Mouse (Mus musculus) intestine, postnatal 0 days (tissue): ENCODE results near the gene Htra2. TPM values are rescaled to one million over a fixed set of nuclear protein-coding genes. Genes with fewer than 3 reads are reported as not detected.
A peak's percentile ranks its signal among the peaks of the same experiment; 100 is the strongest.

Source experiments
- ATAC-seq: fragments of 200-750 bp; cut with Nextera tagmentation; 2 replicates; pipeline ENCODE4 v1.8.0; 2017; ENCODE audit warnings: mild to moderate bottlenecking, moderate TSS enrichment, moderate library complexity
- H3K27ac ChIP-seq: fragments of 300-500 bp; sonication (generic); 2 replicates; pipeline ENCODE4 v1.5.1; 2014; ENCODE audit warnings: mild to moderate bottlenecking, low read depth, low read length, moderate library complexity
- H3K27me3 ChIP-seq: fragments of 300-500 bp; sonication (generic); replicated peaks from 2 replicates; pipeline ENCODE4 v1.6.1; 2014; ENCODE audit warnings: low read length, mixed read lengths; ENCODE audit not compliant: control insufficient read depth, insufficient read depth
- H3K36me3 ChIP-seq: fragments of 300-500 bp; sonication (generic); 2 replicates; pipeline ENCODE4 v1.6.1; 2014; ENCODE audit warnings: mild to moderate bottlenecking, moderate library complexity; ENCODE audit not compliant: control insufficient read depth, insufficient read depth
- H3K4me1 ChIP-seq: fragments of 300-500 bp; sonication (generic); replicated peaks from 2 replicates; pipeline ENCODE4 v1.6.1; 2014; ENCODE audit warnings: antibody characterized with exemption, low read length, mixed read lengths; ENCODE audit not compliant: control insufficient read depth, insufficient read depth
- H3K4me2 ChIP-seq: fragments of 300-500 bp; sonication (generic); replicated peaks from 2 replicates; pipeline ENCODE4 v1.6.1; 2014; ENCODE audit warnings: low read depth, mild to moderate bottlenecking, moderate library complexity
- H3K4me3 ChIP-seq: fragments of 300-500 bp; sonication (generic); 2 replicates; pipeline ENCODE4 v1.5.1; 2014; ENCODE audit warnings: low read depth, low read length
- H3K9ac ChIP-seq: fragments of 300-500 bp; sonication (generic); 2 replicates; pipeline ENCODE4 v1.6.1; 2014; ENCODE audit warnings: mild to moderate bottlenecking, low read depth, low read length
- H3K9me3 ChIP-seq: fragments of 300-500 bp; sonication (generic); 2 replicates; pipeline ENCODE4 v1.6.1; 2016; ENCODE audit warnings: mixed run types; ENCODE audit not compliant: control insufficient read depth
- CTCF ChIP-seq: sonication (generic); IDR thresholded peaks from 2 replicates; pipeline ENCODE4 v1.5.1; 2016; ENCODE audit warnings: low read depth, mild to moderate bottlenecking, control low read depth, antibody characterized with exemption, moderate library complexity
- WGBS: fragments of 180-500 bp; shearing (Covaris S2); extraction: QIAGEN DNeasy Blood & Tissue Kit; methylation state at CpG from one replicate; pipeline ENCODE4 v1.1.7; 2014; 5-methylcytosine and 5-hydroxymethylcytosine counted together
- polyA plus RNA-seq: library from polyadenylated mRNA; unstranded; fragments of >200 nt; fragmentation: Nextera tagmentation; extraction: Ambion mirVana; gene quantifications from 2 replicates; pipeline ENCODE4 v1.2.1, GENCODE M21; 2015

Gene Htra2
- polyA plus RNA-seq, 1 experiment from 2014 or later: 24.0 TPM

DNA sequence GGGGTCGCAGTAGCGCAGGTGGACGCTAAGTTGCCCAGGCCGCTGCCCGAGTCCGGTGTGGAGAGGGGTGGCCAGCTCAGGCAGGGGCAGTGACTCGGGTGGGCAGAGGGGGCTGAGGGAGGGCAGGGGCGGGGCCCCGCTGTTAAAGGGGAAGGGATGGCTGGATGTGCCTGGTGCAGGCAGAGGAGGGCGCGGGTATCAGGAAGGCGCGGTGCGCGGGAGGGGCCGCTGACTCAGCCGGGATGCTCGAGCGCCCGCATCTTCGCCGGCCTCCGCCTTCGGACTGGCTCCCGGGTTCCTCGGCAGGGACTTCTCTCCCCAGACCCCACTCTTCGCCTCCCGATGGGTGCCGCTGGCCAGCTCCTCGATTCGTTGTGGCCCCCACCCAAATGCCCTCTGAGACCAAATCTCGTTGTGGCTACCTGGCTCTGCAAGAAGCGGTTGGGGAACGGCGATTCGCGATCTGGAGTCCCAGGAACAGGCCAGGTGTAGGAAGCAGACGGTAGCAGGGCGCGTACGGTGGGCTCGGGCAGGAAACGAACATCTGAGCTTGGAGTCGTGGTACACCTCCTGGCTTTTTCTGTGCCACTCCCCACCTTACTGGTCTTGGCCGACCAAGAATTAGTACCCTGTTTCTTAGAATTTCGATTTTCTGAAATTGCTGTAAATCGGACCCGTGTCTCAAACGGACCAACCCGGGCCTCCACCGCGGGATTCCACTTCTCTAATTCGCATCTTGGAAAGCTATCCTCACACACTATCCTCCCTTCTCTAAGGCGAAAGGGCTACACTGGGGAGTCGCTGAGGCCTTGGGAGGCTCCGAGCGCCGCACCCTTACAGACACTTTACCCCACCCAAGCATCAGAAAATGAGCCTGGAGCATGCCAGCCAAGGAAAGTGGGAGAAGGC, 15.5 kb upstream of the Htra2 start:
- no peak overlapping the region for H3K27ac ChIP-seq
- peak; percentile 7; the same call in 1 of the 2 replicates for ATAC-seq
- TF ChIP-seq CTCF: no peak
- H3K27me3 ChIP-seq: peaks cover 91% of the 10 kb centered on the region
- H3K4me3 ChIP-seq: peak overlapping the region; percentile 39
- H3K9ac ChIP-seq: no peak overlapping the region
- no peaks in the 10 kb centered on the region; the same call in 1 of the 2 replicates for H3K4me1 ChIP-seq
- H3K9me3 ChIP-seq: no peaks in the 10 kb centered on the region
- WGBS: under 1% methylated on average over 57 of the region's 58 CpGs
- H3K36me3 ChIP-seq: no peaks in the 10 kb centered on the region; the same call in 1 of the 2 replicates
- H3K4me2 ChIP-seq: peak overlapping the region; percentile 63

DNA sequence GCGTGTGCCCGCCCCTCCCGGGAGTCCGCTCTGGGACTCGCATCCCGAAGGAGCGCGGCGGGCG, 15.0 kb upstream of the Htra2 start, which contains the start of gene Tlx2:
Gene Tlx2, minus strand, starts transcription at position 47 of the 64 bp plus-strand sequence.
- Histone ChIP-seq H3K9ac (no peak within 1 kb of the TSS), H3K27me3 (peaks cover 91% of the 10 kb centered on the region), H3K4me2 (peak within 1 kb of the TSS; percentile 63), H3K36me3 (no peaks in the 10 kb centered on the region; the same call in 1 of the 2 replicates), H3K4me3 (peak within 1 kb of the TSS; percentile 39), H3K4me1 (no peaks in the 10 kb centered on the region; the same call in 1 of the 2 replicates), H3K27ac (no peak within 1 kb of the TSS), H3K9me3 (no peaks in the 10 kb centered on the region)
- 1% methylated on average over 10 of the region's 10 CpGs for WGBS
- no peak for TF ChIP-seq CTCF
- ATAC-seq: no peak

DNA sequence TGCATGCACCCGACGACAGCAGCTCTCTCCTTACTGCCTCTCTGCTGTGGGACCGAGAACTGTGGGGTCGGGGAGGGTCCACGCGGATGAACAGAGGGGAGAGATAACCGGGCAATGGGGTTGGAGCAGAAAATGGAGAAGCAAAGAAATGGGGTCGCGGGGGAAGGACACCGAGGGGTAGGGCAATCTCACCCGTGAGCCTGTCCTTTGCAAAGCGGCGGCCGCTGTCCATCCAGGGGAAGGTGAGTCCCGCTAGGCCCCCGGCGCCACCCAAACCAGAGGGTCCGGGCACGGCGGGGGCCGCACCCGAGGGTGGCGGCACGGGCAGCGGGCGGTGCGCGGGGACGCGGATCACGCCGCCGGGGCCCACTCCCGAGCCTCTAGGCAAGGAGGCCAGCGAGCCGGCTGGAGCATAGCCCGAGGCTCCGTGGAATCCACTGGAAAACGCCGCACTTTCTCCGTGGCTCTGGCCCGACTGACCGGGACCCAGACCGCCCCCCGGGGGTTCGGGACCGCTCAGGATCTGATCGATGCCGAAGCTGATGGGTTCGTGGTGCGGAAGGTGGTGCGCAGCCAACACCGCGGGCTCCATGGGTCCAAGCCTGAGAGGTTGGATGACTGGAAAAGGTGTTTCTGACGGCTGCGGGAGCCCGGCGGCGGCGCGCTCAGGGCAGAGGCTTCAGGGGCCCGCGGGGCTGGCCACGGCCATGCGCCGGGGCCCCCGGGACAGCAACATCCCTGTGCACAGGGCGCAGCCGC, 14.6 kb upstream of the Htra2 start:
- Histone ChIP-seq H3K36me3 (no peaks in the 10 kb centered on the region; the same call in 1 of the 2 replicates), H3K27ac (no peak overlapping the region), H3K27me3 (peaks cover 91% of the 10 kb centered on the region), H3K9me3 (no peaks in the 10 kb centered on the region), H3K4me3 (peak overlapping the region; percentile 39), H3K4me2 (peak overlapping the region; percentile 63), H3K9ac (no peak overlapping the region), H3K4me1 (no peaks in the 10 kb centered on the region; the same call in 1 of the 2 replicates)
- no peak for ATAC-seq
- TF ChIP-seq CTCF: no peak
- WGBS: under 1% methylated on average over 55 of the region's 69 CpGs

DNA sequence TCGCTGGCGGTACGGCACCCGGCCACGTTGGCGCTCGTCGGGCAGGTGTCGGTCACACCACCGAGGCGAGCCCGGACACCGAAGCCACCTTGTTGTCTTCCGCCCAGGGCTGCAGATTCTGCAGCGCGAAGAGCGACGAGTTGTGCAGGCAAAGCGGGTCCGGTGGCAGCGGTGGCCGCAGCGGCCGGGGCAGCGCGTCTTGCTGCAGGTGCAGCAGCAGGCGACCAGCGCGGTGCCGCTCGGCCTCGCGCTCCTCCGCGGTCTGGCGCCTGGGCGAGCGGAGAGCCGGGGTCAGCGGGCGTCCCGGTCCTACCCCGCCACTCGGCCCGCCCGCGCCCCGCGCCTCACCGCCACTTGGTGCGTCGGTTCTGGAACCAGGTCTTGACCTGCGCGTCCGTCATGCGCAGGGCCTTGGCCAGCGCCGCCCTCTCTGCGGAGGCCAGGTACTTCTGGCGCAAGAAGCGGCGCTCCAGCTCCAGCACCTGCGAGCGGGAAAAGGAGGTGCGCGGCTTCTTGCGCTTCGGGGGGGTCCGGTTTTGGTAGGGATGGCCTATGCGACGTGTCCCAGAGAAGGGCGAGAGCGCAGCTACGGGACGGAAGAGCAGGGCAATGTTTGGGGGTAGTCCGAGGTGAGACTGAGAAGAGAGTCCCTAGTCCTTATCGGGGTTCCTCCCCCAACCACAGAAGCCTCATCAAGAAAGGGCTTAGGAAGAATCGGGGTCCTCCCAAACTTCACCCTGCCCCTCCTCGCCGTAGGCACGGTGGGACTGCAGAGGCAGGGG, 13.8 kb upstream of the Htra2 start:
- H3K9ac ChIP-seq: no peak overlapping the region

DNA sequence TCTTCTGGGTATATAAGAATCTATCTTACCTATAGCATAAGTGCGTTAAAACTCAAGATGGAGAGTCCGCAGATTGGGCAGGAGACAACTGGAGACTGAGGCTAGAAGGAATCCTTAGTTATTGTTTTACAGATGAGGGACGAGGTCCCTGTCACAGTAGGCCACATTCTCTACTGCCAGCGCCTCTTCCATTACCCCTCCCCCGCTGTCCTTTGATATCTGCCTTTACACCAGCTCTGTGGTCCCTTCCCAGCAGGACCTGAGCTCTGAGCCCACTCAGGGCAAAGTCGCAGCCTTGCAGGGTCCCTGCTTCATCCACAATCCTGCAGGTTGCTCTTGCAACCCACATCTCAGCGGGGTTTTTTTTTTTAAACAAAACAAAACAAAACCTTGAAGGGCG, 13.1 kb upstream of the Htra2 start:
- Histone ChIP-seq H3K27ac (no peak overlapping the region), H3K27me3 (peaks cover 92% of the 10 kb centered on the region), H3K4me1 (no peaks in the 10 kb centered on the region; the same call in 1 of the 2 replicates), H3K9me3 (no peaks in the 10 kb centered on the region), H3K36me3 (no peaks in the 10 kb centered on the region; the same call in 1 of the 2 replicates), H3K9ac (no peak overlapping the region), H3K4me2 (peak overlapping the region; percentile 63), H3K4me3 (peak overlapping the region; percentile 39)
- WGBS: 13% methylated on average over 8 of the region's 8 CpGs
- no peak for TF ChIP-seq CTCF
- ATAC-seq: no peak

More for the DNA sequence above, 13.8 kb upstream of the Htra2 start:
- Histone ChIP-seq H3K4me2 (peak overlapping the region; percentile 63), H3K4me1 (no peaks in the 10 kb centered on the region; the same call in 1 of the 2 replicates), H3K4me3 (peak overlapping the region; percentile 39), H3K27me3 (peaks cover 91% of the 10 kb centered on the region), H3K9me3 (no peaks in the 10 kb centered on the region), H3K36me3 (no peaks in the 10 kb centered on the region; the same call in 1 of the 2 replicates), H3K27ac (no peak overlapping the region)
- ATAC-seq: no peak
- TF ChIP-seq CTCF: no peak
- WGBS: 1% methylated on average over 78 of the region's 81 CpGs

DNA sequence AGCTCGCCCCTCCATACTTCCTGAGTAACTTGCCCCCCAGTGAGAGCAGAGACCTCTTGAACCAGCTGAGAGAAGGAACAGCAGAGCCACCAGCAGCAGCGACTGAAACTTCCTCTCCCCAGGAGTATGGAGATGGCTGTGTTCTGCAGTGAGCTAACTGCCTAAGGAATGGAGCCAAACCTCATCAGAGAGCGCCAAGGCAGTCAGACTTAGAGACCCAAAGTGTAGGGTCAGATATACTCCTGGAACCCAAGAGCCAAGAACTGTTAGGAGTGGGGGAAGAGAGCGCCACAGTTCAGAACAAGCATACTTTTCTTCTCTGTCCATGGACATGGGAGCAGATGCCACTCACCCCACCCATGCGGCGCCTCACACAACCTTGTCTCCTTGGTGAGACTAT, 11.4 kb upstream of the Htra2 start:
- H3K9me3 ChIP-seq: no peaks in the 10 kb centered on the region
- no peak overlapping the region for H3K4me3 ChIP-seq
- peaks cover 83% of the 10 kb centered on the region for H3K27me3 ChIP-seq
- TF ChIP-seq CTCF: no peak
- H3K36me3 ChIP-seq: peaks cover 7% of the 10 kb centered on the region; the same call in 1 of the 2 replicates
- no peak overlapping the region for H3K9ac ChIP-seq
- H3K4me1 ChIP-seq: no peaks in the 10 kb centered on the region; the same call in 1 of the 2 replicates
- ATAC-seq: no peak
- no peak overlapping the region for H3K27ac ChIP-seq
- WGBS: 49% methylated on average over 6 of the region's 6 CpGs
- no peak overlapping the region for H3K4me2 ChIP-seq
